Mouse (Mus musculus) forebrain, embryonic 14.5 days (tissue): ENCODE measurements around the gene Tshz2. TPM values are rescaled to one million over a fixed set of nuclear protein-coding genes. Genes with fewer than 3 reads are reported as not detected.

Experiments used
- ATAC-seq: fragments of 200-750 bp; cut with Nextera tagmentation; 2 replicates; pipeline ENCODE4 v1.8.0; 2017; ENCODE audit warnings: mild to moderate bottlenecking, moderate library complexity
- DNase-seq: peaks from one replicate; pipeline ENCODE4 v3.0.0-alpha.2; 2015; ENCODE audit warnings: low spot score
- H3K27ac ChIP-seq: fragments of 300-500 bp; sonication (generic); 2 replicates; pipeline ENCODE4 v1.5.1; 2014; ENCODE audit warnings: low read depth, mild to moderate bottlenecking, control low read depth, low read length, moderate library complexity
- H3K27me3 ChIP-seq: fragments of 300-500 bp; sonication (generic); replicated peaks from 2 replicates; pipeline ENCODE4 v1.6.1; 2014; ENCODE audit warnings: low read length, control low read depth, mixed read lengths; ENCODE audit not compliant: control insufficient read depth, insufficient read depth
- H3K36me3 ChIP-seq: fragments of 300-500 bp; sonication (generic); 2 replicates; pipeline ENCODE4 v1.6.1; 2014; ENCODE audit warnings: low read length, control low read depth; ENCODE audit not compliant: control insufficient read depth, insufficient read depth
- H3K4me1 ChIP-seq: fragments of 300-500 bp; sonication (generic); 2 replicates; pipeline ENCODE4 v1.6.1; 2014; ENCODE audit warnings: antibody characterized with exemption, low read length, control low read depth; ENCODE audit not compliant: control insufficient read depth, insufficient read depth
- H3K4me2 ChIP-seq: fragments of 300-500 bp; sonication (generic); 2 replicates; pipeline ENCODE4 v1.6.1; 2014; ENCODE audit warnings: mild to moderate bottlenecking, control low read depth, low read length
- H3K4me3 ChIP-seq: fragments of 300-500 bp; sonication (generic); 2 replicates; pipeline ENCODE4 v1.5.1; 2014; ENCODE audit warnings: low read depth, low read length, control low read depth
- H3K9ac ChIP-seq: fragments of 300-500 bp; sonication (generic); 2 replicates; pipeline ENCODE4 v1.6.1; 2014; ENCODE audit warnings: mild to moderate bottlenecking, low read length, control low read depth, moderate library complexity
- H3K9me3 ChIP-seq: fragments of 300-500 bp; sonication (generic); replicated peaks from 2 replicates; pipeline ENCODE4 v1.6.1; 2016; ENCODE audit warnings: low read length, control low read depth, mixed read lengths; ENCODE audit not compliant: control insufficient read depth
- WGBS: fragments of 180-500 bp; shearing (Covaris S2); extraction: QIAGEN DNeasy Blood & Tissue Kit; methylation state at CpG from one replicate; pipeline ENCODE4 v1.1.7; 2014; 5-methylcytosine and 5-hydroxymethylcytosine counted together
- polyA plus RNA-seq: library from polyadenylated mRNA; unstranded; fragments of >200 nt; fragmentation: Nextera tagmentation; extraction: Ambion mirVana; gene quantifications from 2 replicates; pipeline ENCODE4 v1.2.1, GENCODE M21; 2014

The Tshz2 gene
- polyA plus RNA-seq, 1 experiment from 2014 or later, result 3.4 TPM

DNA sequence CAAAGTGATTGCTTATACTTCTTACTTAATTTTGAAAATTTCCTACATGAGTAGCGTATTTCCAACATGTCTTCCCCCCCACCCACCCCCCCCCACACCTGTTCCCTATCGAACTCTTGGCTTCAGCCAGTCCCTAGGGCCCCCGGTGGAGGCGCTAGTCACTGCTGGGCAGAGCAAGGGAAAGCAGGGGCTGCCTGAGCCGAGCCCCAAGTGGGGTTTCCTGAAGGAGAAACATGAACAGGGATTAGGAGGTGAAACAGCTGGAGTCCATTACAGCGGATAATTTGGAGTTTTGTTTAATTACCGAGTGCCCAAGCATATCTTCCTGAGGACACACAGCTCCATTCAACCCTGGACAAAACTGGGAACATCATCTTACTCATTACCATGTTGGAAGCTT lies 21.3 kb upstream of the Tshz2 start:
- ATAC-seq (no peak), DNase-seq (no peak)
- H3K9ac ChIP-seq, result no peak overlapping the region
- WGBS, result 22% methylated on average over 7 of the region's 7 CpGs
- H3K4me2 ChIP-seq, result no peak overlapping the region
- no peaks in the 10 kb centered on the region for H3K9me3 ChIP-seq
- H3K27ac ChIP-seq, result no peak overlapping the region
- no peaks in the 10 kb centered on the region for H3K36me3 ChIP-seq
- 0 out of 2 replicates have a peak, but pooled peaks cover 2% of the 10 kb centered on the region for H3K27me3 ChIP-seq
- no peak overlapping the region for H3K4me3 ChIP-seq
- H3K4me1 ChIP-seq, result peaks cover 3% of the 10 kb centered on the region; the same call in 1 of the 2 replicates

DNA sequence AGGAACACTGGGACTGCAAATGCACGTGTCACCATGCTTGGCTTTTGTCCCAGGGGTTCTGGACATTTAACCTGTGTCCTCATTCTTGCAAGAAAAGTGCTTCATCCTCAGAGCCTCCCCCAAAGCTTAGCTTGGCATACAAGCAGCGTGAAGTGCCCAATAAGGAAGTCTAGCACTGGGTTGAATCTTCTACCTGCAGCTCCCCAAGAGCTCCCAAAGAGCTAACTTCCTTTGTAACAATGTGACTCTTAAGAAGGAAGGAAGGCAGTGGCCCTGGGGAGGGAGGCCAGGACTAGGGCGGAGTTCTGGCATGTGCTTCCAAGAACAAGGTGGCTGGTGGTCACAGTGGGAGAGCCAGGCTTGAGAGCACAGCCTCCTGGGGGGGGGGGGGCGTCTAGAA lies 18.1 kb upstream of the Tshz2 start:
- Histone ChIP-seq H3K27me3 (0 out of 2 replicates have a peak, but pooled peaks cover 2% of the 10 kb centered on the region), H3K4me3 (no peak overlapping the region), H3K36me3 (no peaks in the 10 kb centered on the region), H3K4me2 (no peak overlapping the region), H3K4me1 (no peaks in the 10 kb centered on the region), H3K9ac (no peak overlapping the region), H3K9me3 (no peaks in the 10 kb centered on the region), H3K27ac (no peak overlapping the region)
- 64% methylated on average over 4 of the region's 4 CpGs for WGBS
- no peak for DNase-seq
- ATAC-seq, result no peak

DNA sequence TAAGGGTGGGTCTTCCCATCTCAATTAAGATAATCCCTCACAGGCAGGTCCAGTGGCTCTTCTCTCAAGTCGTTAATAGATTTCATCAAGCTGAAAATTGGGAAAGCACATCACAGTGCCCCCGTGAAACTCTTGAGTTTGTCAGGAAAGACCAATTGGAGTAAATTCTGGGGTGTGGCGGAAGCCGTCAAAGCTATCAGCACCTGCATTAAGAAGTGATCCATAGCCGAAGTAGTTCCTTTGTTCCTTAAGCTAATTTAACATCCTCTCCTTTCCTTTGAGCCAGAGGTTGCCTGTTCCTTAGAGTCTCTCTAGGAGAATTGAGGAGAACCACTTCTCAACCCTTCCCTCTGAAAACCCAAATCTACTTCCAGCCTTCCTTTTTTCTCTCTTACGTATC lies 16.8 kb upstream of the Tshz2 start:
- ATAC-seq (no peak), DNase-seq (no peak)
- Histone ChIP-seq H3K9me3 (no peaks in the 10 kb centered on the region), H3K27ac (no peak overlapping the region), H3K9ac (no peak overlapping the region), H3K36me3 (no peaks in the 10 kb centered on the region), H3K4me1 (no peaks in the 10 kb centered on the region), H3K4me3 (no peak overlapping the region), H3K4me2 (no peak overlapping the region), H3K27me3 (0 out of 2 replicates have a peak, but pooled peaks cover 2% of the 10 kb centered on the region)
- 50% methylated on average over 6 of the region's 6 CpGs for whole genome bisulfite sequencing

DNA sequence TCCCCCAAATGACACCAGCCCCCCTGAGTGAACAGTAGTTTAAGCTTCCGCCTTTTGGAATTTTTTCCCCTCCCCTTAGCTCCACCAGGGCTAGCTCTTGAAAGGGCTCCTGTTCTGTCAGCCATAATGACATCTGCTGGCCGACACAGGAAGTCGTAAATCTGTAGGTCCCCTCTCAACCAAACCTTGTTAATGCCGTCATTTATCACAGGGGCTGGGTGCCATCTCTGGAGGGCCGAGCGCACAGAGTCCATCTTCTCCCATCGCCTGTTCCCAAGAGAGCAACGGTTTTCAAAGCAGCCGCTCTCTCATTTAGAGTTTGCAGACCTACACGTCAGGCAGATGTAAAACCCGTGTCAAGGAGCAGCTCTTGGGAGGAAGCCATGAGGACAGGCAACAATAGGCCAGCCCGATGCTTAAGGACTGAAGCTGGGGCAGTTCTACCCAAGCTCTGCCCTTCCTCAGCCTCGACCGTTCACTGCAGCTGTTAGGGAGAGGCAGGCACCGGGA lies 11.6 kb upstream of the Tshz2 start:
- Histone ChIP-seq H3K4me3 (no peak overlapping the region), H3K9ac (no peak overlapping the region), H3K4me1 (no peaks in the 10 kb centered on the region; the same call in 1 of the 2 replicates), H3K36me3 (no peaks in the 10 kb centered on the region), H3K27me3 (no peaks in the 10 kb centered on the region), H3K9me3 (no peaks in the 10 kb centered on the region), H3K4me2 (peak overlapping the region; percentile 14; the same call in 1 of the 2 replicates), H3K27ac (no peak overlapping the region)
- 54% methylated on average over 15 of the region's 15 CpGs for WGBS
- DNase-seq (peak; percentile 52), ATAC-seq (no peak)

DNA sequence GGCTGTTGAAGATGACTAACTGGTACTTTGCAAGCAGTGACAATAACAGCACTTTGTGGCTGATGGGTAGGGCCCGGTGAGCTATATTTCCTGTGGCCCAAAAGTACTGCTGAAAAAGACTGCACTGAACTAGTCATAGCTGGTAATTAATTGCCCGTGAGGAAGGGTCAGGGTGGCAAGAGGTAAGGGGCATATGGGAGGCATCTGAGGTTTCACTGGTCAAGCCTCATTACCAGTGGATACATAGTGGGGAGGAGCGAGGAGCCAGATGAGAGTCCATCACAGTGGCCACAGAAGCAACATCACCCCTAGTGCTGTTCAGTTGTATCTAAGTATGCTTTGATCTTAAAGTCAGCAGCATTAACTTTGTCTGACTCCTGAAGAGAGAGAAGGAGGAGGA lies 2.7 kb upstream of the Tshz2 start:
- DNase-seq, result no peak
- no peak overlapping the region for H3K27ac ChIP-seq
- no peaks in the 10 kb centered on the region for H3K9me3 ChIP-seq

DNA sequence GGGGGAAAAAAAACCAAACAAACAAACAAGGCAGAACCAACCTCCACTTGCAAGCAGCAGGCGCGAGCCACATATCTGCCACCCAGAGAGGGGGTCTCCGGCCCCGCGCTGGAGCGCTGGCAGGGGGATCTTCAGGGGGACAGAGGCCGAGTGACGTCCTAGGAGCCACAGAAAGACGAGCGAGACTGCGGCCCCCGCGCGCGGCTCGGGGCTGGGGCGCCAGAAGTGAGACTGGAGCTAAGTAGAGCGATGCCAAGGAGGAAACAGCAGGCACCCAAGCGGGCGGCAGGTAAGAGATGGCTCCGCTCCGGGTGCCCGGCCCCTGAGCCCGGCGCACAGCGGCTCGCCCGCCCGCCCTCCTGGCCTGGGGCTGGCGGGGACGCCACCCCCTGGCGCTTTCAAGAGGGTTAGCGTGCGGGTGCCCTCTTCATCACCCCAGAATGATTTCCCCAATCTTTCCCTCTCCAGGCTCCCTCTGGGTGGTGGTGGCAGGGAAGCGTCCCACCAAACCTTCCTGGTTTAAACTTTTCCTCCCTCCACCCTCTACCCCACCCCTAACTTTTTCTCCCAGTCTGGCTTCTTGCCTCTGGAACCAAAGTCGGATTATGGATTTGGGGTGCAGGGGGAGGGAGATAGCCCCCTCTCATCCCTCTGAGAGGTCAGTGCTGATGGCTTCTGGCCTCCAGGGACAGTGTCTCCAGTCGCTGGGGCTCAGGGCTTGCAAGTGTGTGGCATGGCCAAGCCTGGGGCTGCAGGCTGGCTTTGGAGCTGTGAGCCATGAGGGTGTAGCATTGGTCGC lies 877 bp downstream of the Tshz2 start:
- Histone ChIP-seq H3K27ac (no peak overlapping the region), H3K27me3 (no peaks in the 10 kb centered on the region), H3K4me1 (peaks cover 4% of the 10 kb centered on the region; the same call in 1 of the 2 replicates), H3K36me3 (no peaks in the 10 kb centered on the region), H3K9ac (peak overlapping the region; percentile 76), H3K4me3 (peak overlapping the region; percentile 56), H3K9me3 (no peaks in the 10 kb centered on the region), H3K4me2 (peak overlapping the region; percentile 99)
- 1% methylated on average over 38 of the region's 38 CpGs for WGBS
- peak; percentile 47 for DNase-seq
- peak; percentile 42; the same call in 1 of the 2 replicates for ATAC-seq

More for the DNA sequence above, 2.7 kb upstream of the Tshz2 start:
- Histone ChIP-seq H3K4me3 (no peak overlapping the region), H3K4me2 (no peak overlapping the region), H3K36me3 (no peaks in the 10 kb centered on the region), H3K27me3 (no peaks in the 10 kb centered on the region), H3K4me1 (peaks cover 4% of the 10 kb centered on the region; the same call in 1 of the 2 replicates), H3K9ac (no peak overlapping the region)
- no peak for ATAC-seq
- WGBS, result 88% methylated on average over 3 of the region's 3 CpGs

DNA sequence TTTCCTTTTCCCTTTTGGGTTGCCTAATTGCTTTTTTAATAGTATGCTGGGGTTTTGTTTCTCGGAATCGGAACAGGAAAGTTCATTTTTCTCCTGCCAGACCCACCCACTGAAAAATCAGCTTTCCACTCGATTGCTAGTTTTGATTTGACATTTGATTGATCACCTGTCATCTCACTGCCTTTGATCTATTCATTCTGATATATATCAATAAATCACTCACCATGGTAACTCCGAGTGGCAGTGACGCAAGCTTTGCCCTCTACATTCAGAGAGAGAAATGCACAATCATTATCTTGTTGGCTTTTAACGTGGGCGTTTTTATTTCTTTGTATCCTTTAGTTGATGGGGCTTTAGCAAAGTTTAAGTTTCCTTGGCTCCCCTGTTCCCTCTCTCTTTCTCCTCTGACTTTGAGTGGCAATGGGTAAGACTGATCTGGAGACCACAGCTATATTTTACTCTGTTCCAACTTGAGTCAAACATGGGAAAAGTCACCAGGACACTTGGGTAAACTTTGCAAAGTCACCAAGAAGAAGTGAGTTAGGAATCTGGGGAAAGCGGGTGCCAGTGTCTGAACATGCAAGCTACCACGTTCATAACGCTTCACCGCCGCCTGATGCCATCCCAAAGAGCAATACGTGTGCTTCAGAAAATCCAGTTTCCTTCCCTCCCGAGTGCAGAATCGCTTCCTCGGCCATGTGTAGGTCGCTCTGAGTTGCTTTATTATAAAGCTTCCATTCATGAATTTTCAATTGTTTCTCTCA lies 2.0 kb downstream of the Tshz2 start:
- Histone ChIP-seq H3K9me3 (no peaks in the 10 kb centered on the region), H3K9ac (peak overlapping the region; percentile 76; the same call in 1 of the 2 replicates), H3K4me1 (peaks cover 4% of the 10 kb centered on the region; the same call in 1 of the 2 replicates), H3K36me3 (no peaks in the 10 kb centered on the region), H3K27me3 (no peaks in the 10 kb centered on the region), H3K4me2 (peak overlapping the region; percentile 99), H3K4me3 (peak overlapping the region; percentile 56), H3K27ac (no peak overlapping the region)
- DNase-seq (no peak), ATAC-seq (no peak)
- 51% methylated on average over 17 of the region's 17 CpGs for WGBS

DNA sequence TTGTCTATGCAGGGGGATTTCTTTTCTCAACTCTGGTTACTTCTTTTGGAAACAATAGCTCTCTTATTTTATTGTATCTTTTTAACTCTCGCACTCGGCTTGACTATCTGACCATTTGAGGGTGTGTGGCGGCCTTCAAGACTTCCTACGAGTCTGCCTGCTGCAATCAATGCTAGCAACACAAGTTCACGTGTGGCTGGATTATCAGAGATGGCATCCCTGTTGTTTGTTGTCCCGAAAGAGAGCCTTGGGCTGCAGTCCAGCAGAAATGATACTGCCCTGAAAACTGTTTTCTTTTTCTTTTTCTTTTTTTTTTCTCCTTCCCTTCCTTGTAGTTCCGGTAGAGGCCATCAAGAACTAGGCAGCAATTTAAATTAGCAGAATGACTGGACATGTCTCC lies 2.6 kb downstream of the Tshz2 start:
- ATAC-seq, result no peak
- Histone ChIP-seq H3K36me3 (no peaks in the 10 kb centered on the region), H3K9me3 (no peaks in the 10 kb centered on the region), H3K27me3 (no peaks in the 10 kb centered on the region), H3K9ac (peak overlapping the region; percentile 29; the same call in 1 of the 2 replicates), H3K4me3 (peak overlapping the region; percentile 56), H3K4me1 (peaks cover 4% of the 10 kb centered on the region; the same call in 1 of the 2 replicates), H3K27ac (no peak overlapping the region), H3K4me2 (peak overlapping the region; percentile 99)
- DNase-seq, result no peak
- 30% methylated on average over 7 of the region's 7 CpGs for WGBS
